ENCODE assay signal across 8 mouse cellular contexts in the genomic region with DNA sequence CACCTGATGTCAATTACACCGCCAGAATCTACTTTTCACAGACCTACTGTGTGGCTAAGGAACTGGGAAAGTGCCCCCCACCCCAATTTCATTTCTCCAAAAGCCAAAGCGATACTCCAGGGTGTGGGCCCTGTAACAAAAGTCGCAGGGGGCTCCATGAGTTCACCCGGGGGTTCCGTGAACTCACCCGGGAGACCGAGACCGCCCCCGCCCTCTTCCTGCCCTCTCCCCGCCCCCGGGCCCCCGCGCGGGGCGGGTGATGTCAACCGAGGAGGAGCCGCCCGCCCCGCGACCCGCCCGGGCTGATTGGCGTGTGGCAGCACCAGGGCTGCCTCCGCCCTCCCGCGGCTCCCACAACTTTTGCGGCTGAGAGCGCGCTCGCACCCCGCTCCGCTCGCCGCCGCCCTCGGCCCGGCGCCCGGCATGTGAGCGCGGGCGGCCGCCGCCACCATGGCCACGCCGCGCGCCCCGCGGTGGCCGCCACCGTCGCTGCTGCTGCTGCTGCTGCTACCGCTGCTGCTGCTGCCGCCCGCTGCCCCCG. TPM values are rescaled to one million over a fixed set of nuclear protein-coding genes. Genes with fewer than 3 reads are reported as not detected.
A peak's percentile ranks its signal among the peaks of the same experiment; 100 is the strongest.
DNase-seq lines count a peak whose midpoint lies in the region; ATAC-seq lines count a peak whose summit lies in the region.

A gene (plus strand): TSS at position 209 of the 541 bp plus-strand sequence.

- H3K9ac ChIP-seq in hindbrain, embryonic 16.5 days (ENCODE audit: low read depth, low read length): peak within 1 kb of the TSS; percentile 88

- H3K9me3 ChIP-seq in hindbrain, embryonic 16.5 days (ENCODE audit: control insufficient read depth, low read length): no peaks in the 10 kb centered on the region

- no peaks in the 10 kb centered on the region for H3K27me3 ChIP-seq in hindbrain, embryonic 16.5 days (replicated peaks; ENCODE audit: control insufficient read depth, insufficient read depth, low read length)

- peak within 1 kb of the TSS; percentile 79 for H3K4me3 ChIP-seq in hindbrain, embryonic 16.5 days (ENCODE audit: low read length)

- 1% methylated on average over 51 of the region's 57 CpGs for WGBS in hindbrain, embryonic 16.5 days

- H3K4me1 ChIP-seq in hindbrain, embryonic 16.5 days (ENCODE audit: control insufficient read depth, insufficient read depth, low read depth, low read length): peaks cover 14% of the 10 kb centered on the region

- peak; percentile 81 for ATAC-seq in hindbrain, embryonic 16.5 days
- ATAC-seq in megakaryocyte progenitor cell, adult 5-6 weeks (replicated peaks; ENCODE audit: poor library complexity): peak; percentile 75

- peak within 1 kb of the TSS; percentile 57 for H3K27ac ChIP-seq in hindbrain, embryonic 16.5 days (ENCODE audit: low read depth, low read length)

- intact Hi-C loops in left cerebral cortex, postnatal 10 days (cut with DNase I): no loop called here

- H3K36me3 ChIP-seq in hindbrain, embryonic 16.5 days (ENCODE audit: control insufficient read depth, insufficient read depth, low read length): no peaks in the 10 kb centered on the region

- peak; percentile 87 to 93 for DNase-seq in adrenal gland, adult (ENCODE audit: inconsistent age in 2 of 2, low spot score in 1 of 2)
- DNase-seq in cerebellum, postnatal 4 days (ENCODE audit: low spot score in 2 of 2): peak; percentile 38 to 72
- DNase-seq in gastrocnemius, adult 8-10 months (ENCODE audit: low spot score in 2 of 2): peak; percentile 78 to 80
- peak in 1 of 2 experiments; percentile 91 for DNase-seq in left cerebral cortex, postnatal 10 days (ENCODE audit: extremely low spot score in 1 of 2, low spot score in 2 of 2)
- DNase-seq in right cerebral cortex, postnatal 36 days (ENCODE audit: low spot score in 2 of 2): peak; percentile 31 to 55
- peak; percentile 77 to 80 for DNase-seq in urinary bladder, postnatal 4 days (ENCODE audit: low spot score in 2 of 2)

- H3K4me2 ChIP-seq in hindbrain, embryonic 16.5 days (ENCODE audit: low read length): peak within 1 kb of the TSS; percentile 97

RNA-seq across cellular contexts. Expression of the gene that starts here (rescaled TPM):
- 10 to 100 TPM; 20.8 to 31.3 (median 24.2) TPM for total RNA-seq in gastrocnemius, adult 8-10 months (2022)
- polyA plus RNA-seq in hindbrain, embryonic 16.5 days (2015; fragmentation: Nextera tagmentation; extraction: Ambion mirVana): 7.2 and 10.0 TPM in 2 replicates
- total RNA-seq in left cerebral cortex, postnatal 10 days (2021): 10 to 100 TPM; 27.5 to 28.1 TPM
- 23.8 and 43.2 TPM in 2 replicates for total RNA-seq in megakaryocyte progenitor cell, adult 5-6 weeks (2015)
- 26.6 and 36.4 TPM in 2 replicates for total RNA-seq in megakaryocyte progenitor cell, adult 5-6 weeks (2017)
